In the genomic region with DNA sequence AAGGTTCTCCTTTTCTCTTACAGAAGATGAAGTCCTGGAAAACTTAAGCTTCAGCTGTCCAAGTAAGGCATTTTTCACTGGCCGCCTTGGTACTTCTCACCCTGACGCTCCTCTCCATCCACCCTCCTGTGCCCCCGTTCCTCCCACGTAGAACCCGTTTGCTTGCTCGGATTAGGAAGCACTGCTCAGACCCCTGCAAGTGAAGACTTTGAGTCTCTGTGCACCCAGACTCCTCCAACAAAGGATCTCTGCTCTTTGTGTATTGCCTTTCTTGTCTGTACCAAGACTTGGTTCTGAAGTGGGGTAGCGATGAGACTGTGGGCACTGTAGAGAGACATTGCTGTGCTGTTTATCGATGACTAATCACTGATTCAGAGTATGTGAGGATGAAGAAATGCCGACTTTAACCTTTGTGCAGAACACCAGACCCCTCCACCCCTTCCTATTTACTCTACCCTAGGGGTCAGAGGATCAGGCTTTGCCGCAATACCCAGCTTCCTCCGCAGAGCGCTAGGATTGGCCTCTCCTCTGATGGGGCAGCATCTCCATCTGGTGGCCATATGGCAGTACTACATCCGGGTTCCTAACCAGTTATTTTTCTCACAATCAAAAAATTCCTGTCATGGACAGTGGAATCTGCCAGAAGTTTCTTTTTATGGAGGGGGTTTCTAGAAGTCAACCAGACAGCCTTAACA, we compare ENCODE assay signal across 8 mouse cellular contexts. TPM values are rescaled to one million over a fixed set of nuclear protein-coding genes. Genes with fewer than 3 reads are reported as not detected.
A peak's percentile ranks its signal among the peaks of the same experiment; 100 is the strongest.
DNase-seq lines count a peak whose midpoint lies in the region; ATAC-seq and TF ChIP-seq lines count a peak whose summit lies in the region.

No protein-coding gene starts in this region.

- peaks cover 28% of the 10 kb centered on the region for H3K9me3 ChIP-seq in G1E (replicated peaks)
- no peaks in the 10 kb centered on the region for H3K9me3 ChIP-seq in forebrain, embryonic 14.5 days (replicated peaks; ENCODE audit: control insufficient read depth, low read length)

- no peaks in the 10 kb centered on the region for H3K27me3 ChIP-seq in G1E (ENCODE audit: insufficient read depth, low read length)
- H3K27me3 ChIP-seq in forebrain, embryonic 14.5 days (replicated peaks; ENCODE audit: control insufficient read depth, insufficient read depth, low read length) = no peaks in the 10 kb centered on the region

- no peak overlapping the region for H3K9ac ChIP-seq in forebrain, embryonic 14.5 days (ENCODE audit: low read length)

- H3K27ac ChIP-seq in forebrain, embryonic 14.5 days (ENCODE audit: low read depth, low read length) = no peak overlapping the region
- no peak overlapping the region for H3K27ac ChIP-seq in layer of hippocampus, adult 2 months

- no peak overlapping the region for H3K4me3 ChIP-seq in G1E (ENCODE audit: low read depth, low read length)
- H3K4me3 ChIP-seq in forebrain, embryonic 14.5 days (ENCODE audit: low read depth, low read length) = no peak overlapping the region
- H3K4me3 ChIP-seq in layer of hippocampus, adult 2 months = peak overlapping the region; percentile 47

- H3K36me3 ChIP-seq in G1E (replicated peaks) = no peaks in the 10 kb centered on the region
- no peaks in the 10 kb centered on the region for H3K36me3 ChIP-seq in forebrain, embryonic 14.5 days (ENCODE audit: control insufficient read depth, insufficient read depth, low read length)

- no peak for TF ChIP-seq CTCF in G1E (IDR thresholded peaks at IDR 0.05; ENCODE audit: low read depth, low read length)
- TF ChIP-seq CTCF in layer of hippocampus, adult 2 months (conservative IDR thresholded peaks at IDR 0.05) = peak; percentile 98

- no peak for ATAC-seq in G1E (ENCODE audit: extremely low read depth, insufficient number of reproducible peaks, low FRiP score, poor library complexity, severe bottlenecking)
- ATAC-seq in cerebellum, adult (ENCODE audit: insufficient number of reproducible peaks, low FRiP score, low TSS enrichment) = peak; percentile 61; the same call in 1 of the 2 replicates
- peak; percentile 89 for ATAC-seq in forebrain, embryonic 14.5 days
- peak; percentile 87 to 91 for ATAC-seq in hematopoietic stem cell, adult 5-6 weeks (replicated peaks in 1 of 2; ENCODE audit: insufficient read depth in 1 of 2, low FRiP score in 2 of 2, low TSS enrichment in 1 of 2, low read depth in 1 of 2, poor library complexity in 2 of 2, severe bottlenecking in 2 of 2)

- 46% methylated on average over 13 of the region's 13 CpGs for WGBS in forebrain, embryonic 14.5 days

- no peak overlapping the region for H3K4me2 ChIP-seq in forebrain, embryonic 14.5 days (ENCODE audit: low read length)

- H3K4me1 ChIP-seq in G1E (ENCODE audit: insufficient read depth, low read depth, low read length) = no peaks in the 10 kb centered on the region
- peaks cover 4% of the 10 kb centered on the region; the same call in 1 of the 2 replicates for H3K4me1 ChIP-seq in forebrain, embryonic 14.5 days (ENCODE audit: control insufficient read depth, insufficient read depth, low read length)

- peak; percentile 1 for DNase-seq in G1E (ENCODE audit: low spot score)
- peak; percentile 81 for DNase-seq in forebrain, embryonic 14.5 days (ENCODE audit: low spot score)
- DNase-seq in layer of hippocampus, adult 2 months (ENCODE audit: low spot score in 2 of 2) = peak; percentile 55 to 82
- peak; percentile 35 to 56 for DNase-seq in lung, adult 18-20 months
- DNase-seq in ovary, adult 18-20 months (ENCODE audit: low spot score) = peak; percentile 11
- peak; percentile 30 for DNase-seq in thymus, postnatal 25 days

RNA-seq across cellular contexts. Expression of a gene that starts 0.9 kb away (rescaled TPM):
- total RNA-seq in G1E (2014; fragmentation: Nextera tagmentation) = not detected in 2 replicates
- total RNA-seq in G1E (2017) = 0.16 and 0.17 TPM in 2 replicates
- polyA plus RNA-seq in G1E (2012) = not detected in 2 replicates
- 0.05 and 0.20 TPM in 2 replicates for polyA plus RNA-seq in forebrain, embryonic 14.5 days (2014; fragmentation: Nextera tagmentation; extraction: Ambion mirVana)
- 1.6 and 6.2 TPM in 2 replicates for total RNA-seq in hematopoietic stem cell, adult 5-6 weeks (2017)
- under 1 TPM in 1 of 2 experiments, not detected in 1; 0.03 TPM for total RNA-seq in layer of hippocampus, adult 2 months (2021)

Comparison
In these comparisons a context has a peak if more than half of its experiments do, and no peak if none do; other contexts are left out.
1. DNase-seq: peak in every context shown above with its lines; median percentile 81 in forebrain, embryonic 14.5 days; 68 in layer of hippocampus, adult 2 months; 46 in lung, adult 18-20 months; 30 in thymus, postnatal 25 days; 11 in ovary, adult 18-20 months; 1 in G1E.